Mouse (Mus musculus) intestine, embryonic 16.5 days (tissue): Measurements from ENCODE around the gene Sart1. TPM values are rescaled to one million over a fixed set of nuclear protein-coding genes. Genes with fewer than 3 reads are reported as not detected.
A peak's percentile ranks its signal among the peaks of the same experiment; 100 is the strongest.

Source experiments
- ATAC-seq: fragments of 200-750 bp; cut with Nextera tagmentation; 2 replicates; pipeline ENCODE4 v1.8.0; 2017; ENCODE audit warnings: moderate TSS enrichment, moderate library complexity
- H3K27ac ChIP-seq: fragments of 300-500 bp; sonication (generic); 2 replicates; pipeline ENCODE4 v1.5.1; 2014; ENCODE audit warnings: mild to moderate bottlenecking, low read length
- H3K27me3 ChIP-seq: fragments of 300-500 bp; sonication (generic); replicated peaks from 2 replicates; pipeline ENCODE4 v1.6.1; 2014; ENCODE audit warnings: low read length, control low read depth, mixed read lengths; ENCODE audit not compliant: control insufficient read depth, insufficient read depth
- H3K36me3 ChIP-seq: fragments of 300-500 bp; sonication (generic); 2 replicates; pipeline ENCODE4 v1.6.1; 2014; ENCODE audit warnings: low read length, control low read depth; ENCODE audit not compliant: control insufficient read depth, insufficient read depth
- H3K4me1 ChIP-seq: fragments of 300-500 bp; sonication (generic); 2 replicates; pipeline ENCODE4 v1.6.1; 2014; ENCODE audit warnings: low read length, control low read depth, mixed read lengths; ENCODE audit not compliant: control insufficient read depth, insufficient read depth
- H3K4me2 ChIP-seq: fragments of 300-500 bp; sonication (generic); 2 replicates; pipeline ENCODE4 v1.6.1; 2014; ENCODE audit warnings: low read depth, low read length, control low read depth
- H3K4me3 ChIP-seq: fragments of 300-500 bp; sonication (generic); 2 replicates; pipeline ENCODE4 v1.5.1; 2014; ENCODE audit warnings: mild to moderate bottlenecking, low read length
- H3K9ac ChIP-seq: fragments of 300-500 bp; sonication (generic); 2 replicates; pipeline ENCODE4 v1.6.1; 2014; ENCODE audit warnings: low read depth, low read length
- H3K9me3 ChIP-seq: fragments of 300-500 bp; sonication (generic); 2 replicates; pipeline ENCODE4 v1.6.1; 2016; ENCODE audit warnings: low read length, control low read depth; ENCODE audit not compliant: control insufficient read depth
- WGBS: fragments of 180-500 bp; shearing (Covaris S2); extraction: QIAGEN DNeasy Blood & Tissue Kit; methylation state at CpG from one replicate; pipeline ENCODE4 v1.1.7; 2014; 5-methylcytosine and 5-hydroxymethylcytosine counted together
- polyA plus RNA-seq: library from polyadenylated mRNA; unstranded; fragments of >200 nt; fragmentation: Nextera tagmentation; extraction: Ambion mirVana; gene quantifications from 2 replicates; pipeline ENCODE4 v1.2.1, GENCODE M21; 2015

Sart1 gene
- polyA plus RNA-seq, 1 experiment from 2014 or later, result 60.2 TPM

GRCm38 (mm10) chr19:5345297-5346131, 43.0 kb downstream of the Sart1 start:
- Histone ChIP-seq H3K27ac (no peak overlapping the region), H3K36me3 (no peaks in the 10 kb centered on the region)
- 79% methylated on average over 6 of the region's 6 CpGs for WGBS

GRCm38 (mm10) chr19:5341360-5341759, 47.1 kb downstream of the Sart1 start:
- no peak for ATAC-seq
- 93% methylated on average over 7 of the region's 7 CpGs for WGBS
- H3K4me3 ChIP-seq, result no peak overlapping the region
- no peak overlapping the region for H3K9ac ChIP-seq
- H3K4me1 ChIP-seq, result no peaks in the 10 kb centered on the region
- H3K4me2 ChIP-seq, result no peak overlapping the region
- no peaks in the 10 kb centered on the region for H3K27me3 ChIP-seq
- H3K27ac ChIP-seq, result no peak overlapping the region
- no peaks in the 10 kb centered on the region for H3K9me3 ChIP-seq
- H3K36me3 ChIP-seq, result no peaks in the 10 kb centered on the region

More at GRCm38 (mm10) chr19:5345297-5346131, 43.0 kb downstream of the Sart1 start:
- no peaks in the 10 kb centered on the region for H3K27me3 ChIP-seq
- H3K9me3 ChIP-seq, result no peaks in the 10 kb centered on the region
- H3K4me1 ChIP-seq, result peaks cover 2% of the 10 kb centered on the region; the same call in 1 of the 2 replicates
- ATAC-seq, result no peak
- no peak overlapping the region for H3K9ac ChIP-seq
- H3K4me3 ChIP-seq, result no peak overlapping the region
- no peak overlapping the region for H3K4me2 ChIP-seq

- Histone ChIP-seq H3K9me3 (no peaks in the 10 kb centered on the region), H3K36me3 (no peaks in the 10 kb centered on the region), H3K27me3 (no peaks in the 10 kb centered on the region), H3K9ac (no peak overlapping the region), H3K4me3 (no peak overlapping the region), H3K4me1 (no peaks in the 10 kb centered on the region), H3K27ac (no peak overlapping the region), H3K4me2 (no peak overlapping the region)
- 0 out of 2 replicates have a peak, but pooled peaks have one; percentile 28 for ATAC-seq
- 17% methylated on average over 5 of the region's 5 CpGs for WGBS
Observed at GRCm38 (mm10) chr19:5337975-5338374, 50.5 kb downstream of the Sart1 start.

- H3K27me3 ChIP-seq, result no peaks in the 10 kb centered on the region
- H3K9me3 ChIP-seq, result no peaks in the 10 kb centered on the region
- 85% methylated on average over 6 of the region's 6 CpGs for WGBS
- H3K4me2 ChIP-seq, result no peak within 1 kb of the TSS
- no peak for ATAC-seq
- H3K4me3 ChIP-seq, result no peak within 1 kb of the TSS
- no peaks in the 10 kb centered on the region for H3K36me3 ChIP-seq
- no peak within 1 kb of the TSS for H3K27ac ChIP-seq
- H3K4me1 ChIP-seq, result no peaks in the 10 kb centered on the region
- H3K9ac ChIP-seq, result no peak within 1 kb of the TSS
Observed at GRCm38 (mm10) chr19:5335441-5335840, 53.1 kb downstream of the Sart1 start, which contains the start of gene Catsper1. Gene Catsper1 (plus strand): TSS chr19:5335741.

DNA sequence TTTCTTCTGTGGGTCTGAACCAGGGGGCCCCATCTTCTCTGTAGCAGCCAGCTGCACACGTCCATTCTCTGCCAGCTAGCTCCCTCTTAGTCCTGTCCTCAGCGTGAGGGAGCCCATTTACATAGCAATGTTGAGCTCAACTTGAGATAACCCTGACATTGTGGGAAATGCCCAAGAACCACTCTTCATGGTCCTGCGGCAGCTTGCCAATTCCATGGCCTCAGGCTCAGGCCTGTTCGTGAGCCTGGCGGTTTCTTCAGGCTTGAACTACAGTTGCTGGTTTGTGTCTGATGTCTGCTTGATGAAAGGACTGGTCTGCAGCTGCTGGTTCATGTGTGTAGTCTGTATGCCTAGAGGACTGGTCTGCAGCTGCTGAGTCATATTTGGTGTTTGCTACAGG, 53.8 kb downstream of the Sart1 start:
- Histone ChIP-seq H3K9ac (no peak overlapping the region), H3K4me1 (no peaks in the 10 kb centered on the region), H3K9me3 (no peaks in the 10 kb centered on the region), H3K4me3 (no peak overlapping the region), H3K4me2 (no peak overlapping the region), H3K36me3 (no peaks in the 10 kb centered on the region), H3K27me3 (no peaks in the 10 kb centered on the region), H3K27ac (no peak overlapping the region)
- no peak for ATAC-seq
- 68% methylated on average over 5 of the region's 5 CpGs for WGBS

DNA sequence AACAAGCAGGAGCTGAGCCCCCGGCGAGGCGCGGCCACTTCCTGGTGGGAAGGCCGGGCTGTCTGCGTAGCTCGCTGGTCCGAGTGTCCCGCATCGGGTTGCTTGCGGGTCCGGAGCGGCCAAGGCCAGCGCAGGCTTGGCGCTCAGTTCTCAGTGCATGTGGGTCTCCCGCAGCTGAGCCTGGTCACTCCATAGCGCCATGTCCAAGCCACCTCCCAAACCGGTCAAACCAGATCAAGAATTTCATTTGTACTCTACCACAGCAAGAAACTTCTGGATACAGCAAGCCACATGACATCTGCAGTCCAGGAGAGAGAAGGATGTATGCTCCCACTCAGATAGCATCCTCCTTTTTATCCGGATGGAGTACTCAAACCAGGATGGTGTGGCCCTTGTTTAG, 60.5 kb downstream of the Sart1 start:
- no peaks in the 10 kb centered on the region for H3K36me3 ChIP-seq
- H3K4me2 ChIP-seq, result no peak overlapping the region
- H3K27me3 ChIP-seq, result no peaks in the 10 kb centered on the region
- 54% methylated on average over 19 of the region's 19 CpGs for WGBS
- H3K9me3 ChIP-seq, result no peaks in the 10 kb centered on the region
- no peak overlapping the region for H3K9ac ChIP-seq
- ATAC-seq, result peak; percentile 42; the same call in 1 of the 2 replicates
- H3K27ac ChIP-seq, result no peak overlapping the region
- no peaks in the 10 kb centered on the region for H3K4me1 ChIP-seq
- H3K4me3 ChIP-seq, result no peak overlapping the region

Other genes starting within 250 kb of the Sart1 start
- gene Pacs1, start 115.6 kb downstream of the Sart1 start, polyA plus RNA-seq, result 11.4 and 13.8 TPM in 2 replicates
- gene Sf3b2, start 93.2 kb downstream of the Sart1 start, polyA plus RNA-seq, result 265 and 280 TPM in 2 replicates
- 1.5 and 1.9 TPM in 2 replicates for gene Gal3st3, start 90.4 kb downstream of the Sart1 start, polyA plus RNA-seq
- not detected in 2 replicates for gene Catsper1, start 53.0 kb downstream of the Sart1 start, polyA plus RNA-seq
- 33.1 and 50.6 TPM in 2 replicates for gene Cst6, start 39.1 kb downstream of the Sart1 start, polyA plus RNA-seq
- 60.1 and 62.7 TPM in 2 replicates for gene Eif1ad, start 22.0 kb downstream of the Sart1 start, polyA plus RNA-seq
- gene Banf1, start 21.5 kb downstream of the Sart1 start, polyA plus RNA-seq, result 421 and 489 TPM in 2 replicates
- 5.9 and 6.3 TPM in 2 replicates for gene Tsga10ip, start 13.8 kb upstream of the Sart1 start, polyA plus RNA-seq
- gene Drap1, start 36.3 kb upstream of the Sart1 start, polyA plus RNA-seq, result 175 and 180 TPM in 2 replicates
- 10.2 and 16.8 TPM in 2 replicates for gene AI837181, start 36.4 kb upstream of the Sart1 start, polyA plus RNA-seq
- not detected in 2 replicates for gene Fosl1, start 58.8 kb upstream of the Sart1 start, polyA plus RNA-seq
- gene Ccdc85b, start 69.2 kb upstream of the Sart1 start, polyA plus RNA-seq, result 5.0 and 5.4 TPM in 2 replicates
- 102 and 106 TPM in 2 replicates for gene Fibp, start 71.9 kb upstream of the Sart1 start, polyA plus RNA-seq
- 1.7 and 2.8 TPM in 2 replicates for gene Ctsw, start 79.8 kb upstream of the Sart1 start, polyA plus RNA-seq
- 106 and 112 TPM in 2 replicates for gene Efemp2, start 85.3 kb upstream of the Sart1 start, polyA plus RNA-seq
- gene Mus81, start 99.7 kb upstream of the Sart1 start, polyA plus RNA-seq, result 32.7 and 36.5 TPM in 2 replicates
- gene Cfl1, start 101.8 kb upstream of the Sart1 start, polyA plus RNA-seq, result 2,274 and 2,378 TPM in 2 replicates
- not detected in 2 replicates for gene 1700020D05Rik, start 115.1 kb upstream of the Sart1 start, polyA plus RNA-seq
- gene Snx32, start 121.8 kb upstream of the Sart1 start, polyA plus RNA-seq, result 6.9 and 7.4 TPM in 2 replicates
- gene Ovol1, start 171.9 kb upstream of the Sart1 start, polyA plus RNA-seq, result 24.4 and 25.6 TPM in 2 replicates
- 10.3 and 10.8 TPM in 2 replicates for gene Ap5b1, start 179.3 kb upstream of the Sart1 start, polyA plus RNA-seq
- gene Rnaseh2c, start 213.2 kb upstream of the Sart1 start, polyA plus RNA-seq, result 111 and 131 TPM in 2 replicates
- 40.2 and 40.9 TPM in 2 replicates for gene Kat5, start 221.5 kb upstream of the Sart1 start, polyA plus RNA-seq
- 43.2 and 43.9 TPM in 2 replicates for gene Rela, start 248.8 kb upstream of the Sart1 start, polyA plus RNA-seq